Mouse (Mus musculus) naive thymus-derived CD4-positive, alpha-beta T cell, adult 2 months (primary cell): ENCODE measurements around the gene Rpgrip1l.

Source experiments
- DNase-seq: peaks from one replicate; pipeline ENCODE4 v3.0.0-alpha.2; 2011; ENCODE audit warnings: low read depth

Gene Rpgrip1l

GRCm38 (mm10) chr8:91329056-91329455, 16.0 kb upstream of the Rpgrip1l start:
- DNase-seq, result no peak

- DNase-seq, result no peak
Observed at GRCm38 (mm10) chr8:91327471-91328205, 14.6 kb upstream of the Rpgrip1l start.

- DNase-seq, result no peak
Observed at GRCm38 (mm10) chr8:91326946-91327345, 13.9 kb upstream of the Rpgrip1l start.

GRCm38 (mm10) chr8:91326018-91326417, 13.0 kb upstream of the Rpgrip1l start:
- DNase-seq, result peak; percentile 33

- no peak for DNase-seq
Observed at GRCm38 (mm10) chr8:91324916-91325315, 11.9 kb upstream of the Rpgrip1l start.

- no peak for DNase-seq
Observed at GRCm38 (mm10) chr8:91324271-91324670, 11.2 kb upstream of the Rpgrip1l start.

- no peak for DNase-seq
Observed at GRCm38 (mm10) chr8:91323511-91323910, 10.4 kb upstream of the Rpgrip1l start.

GRCm38 (mm10) chr8:91318938-91319729, 6.1 kb upstream of the Rpgrip1l start:
- DNase-seq, result no peak

GRCm38 (mm10) chr8:91317567-91318227, 4.6 kb upstream of the Rpgrip1l start:
- DNase-seq, result no peak

- DNase-seq, result no peak
Observed at GRCm38 (mm10) chr8:91312342-91312741, 720 bp downstream of the Rpgrip1l start.

GRCm38 (mm10) chr8:91304481-91305386, 8.3 kb downstream of the Rpgrip1l start:
- DNase-seq, result no peak

- DNase-seq, result no peak
Observed at GRCm38 (mm10) chr8:91298672-91299071, 14.4 kb downstream of the Rpgrip1l start.

GRCm38 (mm10) chr8:91295786-91296185, 17.3 kb downstream of the Rpgrip1l start:
- no peak for DNase-seq

GRCm38 (mm10) chr8:91290576-91290975, 22.5 kb downstream of the Rpgrip1l start:
- DNase-seq, result no peak

GRCm38 (mm10) chr8:91286237-91286636, 26.8 kb downstream of the Rpgrip1l start:
- DNase-seq, result no peak

GRCm38 (mm10) chr8:91283815-91284214, 29.2 kb downstream of the Rpgrip1l start:
- no peak for DNase-seq

- DNase-seq, result no peak
Observed at GRCm38 (mm10) chr8:91282655-91283054, 30.4 kb downstream of the Rpgrip1l start.

- DNase-seq, result no peak
Observed at GRCm38 (mm10) chr8:91281545-91281944, 31.5 kb downstream of the Rpgrip1l start.

- no peak for DNase-seq
Observed at GRCm38 (mm10) chr8:91280467-91281212, 32.4 kb downstream of the Rpgrip1l start.

GRCm38 (mm10) chr8:91278060-91278459, 35.0 kb downstream of the Rpgrip1l start:
- no peak for DNase-seq

- no peak for DNase-seq
Observed at GRCm38 (mm10) chr8:91276337-91276736, 36.7 kb downstream of the Rpgrip1l start.
